ENCODE assay signal across 19 mouse cellular contexts in the genomic region with DNA sequence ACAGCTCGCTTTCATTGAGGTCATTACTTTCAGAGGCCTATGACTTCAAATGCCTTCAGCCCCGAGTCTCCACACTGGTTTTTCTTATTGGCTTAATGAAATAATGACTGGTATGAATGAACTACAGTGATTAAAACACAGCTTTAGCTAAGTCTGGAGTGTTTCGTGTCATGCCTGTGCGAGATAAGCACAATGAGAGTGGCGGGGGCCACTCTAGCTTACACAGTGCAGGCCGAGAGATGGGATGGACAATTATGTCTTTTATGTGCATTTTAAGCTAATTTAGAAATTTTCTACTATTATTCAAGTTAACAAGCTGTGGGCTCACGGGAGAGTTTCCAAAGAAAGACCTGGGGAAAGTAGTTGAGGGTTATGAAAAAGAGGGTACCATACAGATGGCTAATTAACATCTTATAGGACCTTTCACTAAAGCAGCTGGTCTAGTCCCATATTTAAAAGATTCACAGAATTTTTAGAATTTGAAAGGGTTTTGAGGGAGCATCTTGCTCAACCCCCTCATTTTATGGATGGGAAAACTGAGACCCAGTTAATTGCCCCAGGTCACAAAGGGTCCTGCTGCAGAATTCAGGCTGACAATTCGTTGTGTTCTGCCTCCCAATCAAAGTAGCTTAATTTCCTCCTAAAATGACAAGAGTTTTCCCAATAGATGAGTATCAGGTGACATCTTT.
"Had no signal": no experiment of that assay in that cellular context is flagged by ENCODE, and none has a peak within 500 bp of the region (broad histone marks: within the 10 kb centered on the region; RNA-seq: fewer than 3 reads in every experiment).

No protein-coding gene starts in this region.

- ATAC-seq: intestine, embryonic 16.5 days had no signal

- DNase-seq: gastrocnemius, postnatal 36 days; heart, adult 11 months had no signal

- H3K4me1 ChIP-seq: heart, embryonic 13.5 days; heart, embryonic 15.5 days; hindbrain, embryonic 13.5 days; hindbrain, embryonic 15.5 days; kidney, embryonic 15.5 days; limb, embryonic 10.5 days; limb, embryonic 12.5 days; liver, embryonic 13.5 days; liver, embryonic 15.5 days had no signal

- H3K27me3 ChIP-seq: heart, embryonic 13.5 days; heart, embryonic 15.5 days; hindbrain, embryonic 13.5 days; hindbrain, embryonic 15.5 days; limb, embryonic 12.5 days; liver, embryonic 13.5 days; liver, embryonic 15.5 days had no signal

- H3K27ac ChIP-seq: heart, adult 2 months; heart, embryonic 13.5 days; heart, embryonic 15.5 days; hindbrain, embryonic 13.5 days; hindbrain, embryonic 15.5 days; hindbrain, postnatal 0 days; kidney, embryonic 15.5 days; kidney, postnatal 0 days; layer of hippocampus, adult 2 months; left cerebral cortex, adult 2 months; limb, embryonic 10.5 days; limb, embryonic 12.5 days; liver, embryonic 13.5 days; liver, embryonic 15.5 days had no signal

- H3K4me3 ChIP-seq: heart, adult 2 months; heart, embryonic 13.5 days; heart, embryonic 15.5 days; hindbrain, embryonic 13.5 days; hindbrain, embryonic 15.5 days; kidney, embryonic 15.5 days; layer of hippocampus, adult 2 months; left cerebral cortex, adult 2 months; limb, embryonic 10.5 days; limb, embryonic 12.5 days; liver, embryonic 13.5 days; liver, embryonic 15.5 days had no signal

- H3K9ac ChIP-seq: heart, embryonic 13.5 days; heart, embryonic 15.5 days; hindbrain, embryonic 13.5 days; hindbrain, embryonic 15.5 days; kidney, embryonic 15.5 days; limb, embryonic 12.5 days; liver, embryonic 13.5 days; liver, embryonic 15.5 days had no signal

- H3K4me2 ChIP-seq: heart, embryonic 11.5 days; heart, embryonic 13.5 days; heart, embryonic 15.5 days; hindbrain, embryonic 13.5 days; hindbrain, embryonic 15.5 days; kidney, embryonic 15.5 days; limb, embryonic 12.5 days; liver, embryonic 11.5 days; liver, embryonic 13.5 days; liver, embryonic 15.5 days had no signal

- H3K9me3 ChIP-seq: heart, embryonic 13.5 days; heart, embryonic 15.5 days; hindbrain, embryonic 13.5 days; hindbrain, embryonic 15.5 days; kidney, embryonic 15.5 days; limb, embryonic 10.5 days; limb, embryonic 12.5 days; liver, embryonic 13.5 days; liver, embryonic 15.5 days had no signal

- H3K36me3 ChIP-seq: heart, embryonic 13.5 days; heart, embryonic 15.5 days; hindbrain, embryonic 13.5 days; hindbrain, embryonic 15.5 days; kidney, embryonic 15.5 days; limb, embryonic 10.5 days; limb, embryonic 12.5 days; liver, embryonic 13.5 days; liver, embryonic 15.5 days had no signal
